Mouse (Mus musculus) midbrain, embryonic 14.5 days (tissue): ENCODE data around the gene Serpina3n. TPM values are rescaled to one million over a fixed set of nuclear protein-coding genes. Genes with fewer than 3 reads are reported as not detected.
"Not testable (repeated sequence)": the region's sequence is repeated elsewhere in the genome, so short reads cannot be mapped to it uniquely, and the experiment has no call there.

Experiments
- ATAC-seq: fragments of 200-750 bp; cut with Nextera tagmentation; 2 replicates; pipeline ENCODE4 v1.8.0; 2017; ENCODE audit warnings: moderate number of reproducible peaks, moderate library complexity; ENCODE audit not compliant: low FRiP score, low TSS enrichment
- DNase-seq: peaks from one replicate; pipeline ENCODE4 v3.0.0-alpha.2; 2015
- H3K27ac ChIP-seq: fragments of 300-500 bp; sonication (generic); replicated peaks from 2 replicates; pipeline ENCODE4 v1.5.1; 2014; ENCODE audit warnings: mild to moderate bottlenecking, low read depth, low read length, moderate library complexity
- H3K27me3 ChIP-seq: fragments of 300-500 bp; sonication (generic); 2 replicates; pipeline ENCODE4 v1.6.1; 2014; ENCODE audit warnings: low read length, control low read depth, mixed read lengths; ENCODE audit not compliant: control insufficient read depth, insufficient read depth
- H3K36me3 ChIP-seq: fragments of 300-500 bp; sonication (generic); 2 replicates; pipeline ENCODE4 v1.6.1; 2014; ENCODE audit warnings: low read length, control low read depth; ENCODE audit not compliant: control insufficient read depth, insufficient read depth
- H3K4me1 ChIP-seq: fragments of 300-500 bp; sonication (generic); 2 replicates; pipeline ENCODE4 v1.6.1; 2014; ENCODE audit warnings: mild to moderate bottlenecking, antibody characterized with exemption, low read length, control low read depth; ENCODE audit not compliant: control insufficient read depth, insufficient read depth
- H3K4me2 ChIP-seq: fragments of 300-500 bp; sonication (generic); 2 replicates; pipeline ENCODE4 v1.6.1; 2014; ENCODE audit warnings: mild to moderate bottlenecking, low read length, moderate library complexity
- H3K4me3 ChIP-seq: fragments of 300-500 bp; sonication (generic); replicated peaks from 2 replicates; pipeline ENCODE4 v1.5.1; 2014; ENCODE audit warnings: low read depth, low read length
- H3K9ac ChIP-seq: fragments of 300-500 bp; sonication (generic); replicated peaks from 2 replicates; pipeline ENCODE4 v1.6.1; 2014; ENCODE audit warnings: mild to moderate bottlenecking, low read length, moderate library complexity
- H3K9me3 ChIP-seq: fragments of 300-500 bp; sonication (generic); 2 replicates; pipeline ENCODE4 v1.6.1; 2016; ENCODE audit warnings: low read length, control low read depth, mixed read lengths; ENCODE audit not compliant: control insufficient read depth
- WGBS: fragments of 180-500 bp; shearing (Covaris S2); extraction: QIAGEN DNeasy Blood & Tissue Kit; methylation state at CpG from one replicate; pipeline ENCODE4 v1.1.7; 2014; 5-methylcytosine and 5-hydroxymethylcytosine counted together
- polyA plus RNA-seq: library from polyadenylated mRNA; unstranded; fragments of >200 nt; fragmentation: Nextera tagmentation; extraction: Ambion mirVana; gene quantifications from 2 replicates; pipeline ENCODE4 v1.2.1, GENCODE M21; 2014

Gene Serpina3n
- polyA plus RNA-seq: 0.16 and 0.24 TPM in 2 replicates

DNA sequence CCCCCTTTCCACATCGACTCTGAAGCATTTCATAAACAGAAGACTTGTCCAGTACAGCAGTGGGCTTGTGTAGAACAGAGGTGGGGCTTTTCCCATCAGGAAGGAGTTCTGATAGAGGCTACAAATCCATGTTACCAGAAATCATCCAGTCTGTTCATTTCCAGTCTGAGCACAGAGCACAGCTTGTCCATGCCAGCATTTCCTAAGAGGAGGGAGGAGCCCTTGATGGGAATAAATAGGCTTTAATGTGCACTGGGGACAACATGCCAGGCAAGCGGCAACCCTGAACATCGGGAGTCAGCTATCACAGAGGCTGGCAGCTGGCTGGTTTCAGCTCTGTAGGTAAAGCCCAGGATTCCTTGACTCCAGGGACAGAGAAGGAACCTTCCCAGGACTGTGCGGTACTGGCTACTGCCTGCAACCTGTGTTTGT, at the start of gene Serpina3n:
Gene Serpina3n, plus strand, starts transcription at position 276 of the 432 bp plus-strand sequence.
- no peak within 1 kb of the TSS for H3K4me3 ChIP-seq
- ATAC-seq (no peak), DNase-seq (peak; percentile 4)
- H3K4me2 ChIP-seq: no peak within 1 kb of the TSS
- no peaks in the 10 kb centered on the region for H3K4me1 ChIP-seq
- no peaks in the 10 kb centered on the region for H3K36me3 ChIP-seq
- H3K27ac ChIP-seq: no peak within 1 kb of the TSS
- H3K9ac ChIP-seq: no peak within 1 kb of the TSS
- no peaks in the 10 kb centered on the region for H3K9me3 ChIP-seq
- H3K27me3 ChIP-seq: no peaks in the 10 kb centered on the region
- WGBS: 62% methylated on average over 4 of the region's 4 CpGs

DNA sequence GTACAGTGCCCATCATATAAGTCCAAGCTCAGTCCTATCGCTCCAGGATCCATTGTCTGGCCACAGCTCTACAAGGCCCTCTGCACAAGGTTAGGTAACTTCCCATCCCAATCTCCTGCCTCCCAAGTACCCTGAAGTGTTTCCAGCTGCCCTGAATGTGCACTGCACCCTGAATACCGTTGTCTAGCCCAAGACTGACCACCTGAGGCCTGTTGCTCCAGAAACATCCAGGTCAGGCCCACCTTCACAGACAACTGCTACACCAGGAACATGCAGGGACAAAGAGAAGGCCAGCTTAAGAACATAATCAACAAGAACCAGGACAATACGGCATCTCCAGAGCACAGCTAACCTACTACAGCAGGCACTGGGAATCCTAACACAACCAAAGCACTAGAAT, 36.5 kb upstream of the Serpina3n start:
- Histone ChIP-seq H3K36me3 (no peaks in the 10 kb centered on the region), H3K4me1 (no peaks in the 10 kb centered on the region), H3K9me3 (no peaks in the 10 kb centered on the region), H3K27me3 (no peaks in the 10 kb centered on the region), H3K4me3 (no peak overlapping the region), H3K9ac (no peak overlapping the region), H3K4me2 (no peak overlapping the region), H3K27ac (no peak overlapping the region)
- no peak for DNase-seq
- 86% methylated on average over 3 of the region's 3 CpGs for WGBS
- ATAC-seq: no peak

DNA sequence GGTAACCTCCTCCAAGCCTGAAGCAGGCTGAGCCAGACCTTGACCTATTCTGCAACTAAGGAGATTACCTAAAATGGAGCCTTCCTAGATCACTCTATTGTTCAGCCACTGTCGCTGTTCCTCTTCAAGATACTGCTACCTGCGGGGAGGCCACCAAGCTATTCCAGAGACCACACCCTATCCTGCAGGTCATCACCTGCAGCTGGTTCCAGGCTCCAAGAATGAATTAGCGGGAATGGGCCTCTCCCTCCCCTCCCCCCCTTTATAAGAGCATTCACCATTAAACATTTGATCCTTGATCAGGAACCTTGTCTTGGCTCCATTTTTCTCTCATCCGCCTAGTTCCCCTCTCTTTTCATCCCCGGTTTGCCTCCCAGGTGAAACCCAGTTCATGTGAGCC, 29.4 kb upstream of the Serpina3n start:
- not testable (repeated sequence) for H3K4me1 ChIP-seq, H3K9ac ChIP-seq, H3K4me3 ChIP-seq, DNase-seq, H3K9me3 ChIP-seq, H3K36me3 ChIP-seq, H3K27me3 ChIP-seq, ATAC-seq, H3K27ac ChIP-seq, H3K4me2 ChIP-seq
- WGBS: 76% methylated on average over 5 of the region's 5 CpGs

DNA sequence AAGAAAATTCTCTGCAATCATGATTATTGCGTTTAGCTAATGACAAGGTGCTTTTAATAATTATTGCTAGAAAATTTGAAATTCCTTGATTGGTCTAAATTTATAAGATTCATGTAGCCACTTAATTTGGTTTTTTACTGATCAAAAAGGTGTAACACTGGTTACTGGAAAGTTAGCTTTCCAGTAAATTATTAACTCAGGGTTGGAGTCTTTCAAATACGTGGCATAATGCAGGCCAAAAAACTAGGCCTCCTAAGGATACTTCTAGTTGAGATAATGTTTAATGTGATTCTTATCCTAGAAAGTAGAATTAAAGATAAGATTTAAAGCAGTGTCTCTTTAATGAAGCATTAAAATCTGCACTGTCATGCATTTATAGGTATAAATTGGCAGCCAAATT, 28.2 kb upstream of the Serpina3n start:
- H3K27me3 ChIP-seq, H3K9ac ChIP-seq, H3K9me3 ChIP-seq, H3K36me3 ChIP-seq, H3K4me2 ChIP-seq, ATAC-seq, H3K27ac ChIP-seq, DNase-seq, H3K4me3 ChIP-seq, H3K4me1 ChIP-seq: not testable (repeated sequence)
- WGBS: 87% methylated on average over 2 of the region's 2 CpGs

DNA sequence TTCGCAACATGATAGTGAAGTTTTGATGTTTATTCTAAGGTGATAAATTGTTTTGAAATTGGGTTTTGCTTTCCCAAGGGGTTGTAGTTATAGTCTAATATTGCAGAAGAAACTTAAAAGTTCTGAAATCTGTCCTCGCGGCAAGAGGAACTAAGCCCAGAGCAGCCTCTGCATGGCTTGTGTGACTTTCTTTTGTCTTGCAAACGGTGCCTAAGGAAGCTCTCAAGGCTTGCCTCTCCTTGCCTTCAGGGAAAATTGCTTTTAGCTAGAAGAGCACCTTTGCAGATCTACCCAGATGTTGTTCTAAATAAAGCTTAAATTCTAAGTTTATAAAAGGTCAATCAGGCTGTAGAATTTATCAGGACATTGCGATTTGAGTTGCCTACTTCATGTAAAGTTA, 27.7 kb upstream of the Serpina3n start:
- not testable (repeated sequence) for H3K4me1 ChIP-seq, DNase-seq, H3K4me2 ChIP-seq, H3K36me3 ChIP-seq, H3K4me3 ChIP-seq, H3K27me3 ChIP-seq, H3K27ac ChIP-seq, H3K9me3 ChIP-seq, H3K9ac ChIP-seq, ATAC-seq
- 43% methylated on average over 5 of the region's 5 CpGs for WGBS

DNA sequence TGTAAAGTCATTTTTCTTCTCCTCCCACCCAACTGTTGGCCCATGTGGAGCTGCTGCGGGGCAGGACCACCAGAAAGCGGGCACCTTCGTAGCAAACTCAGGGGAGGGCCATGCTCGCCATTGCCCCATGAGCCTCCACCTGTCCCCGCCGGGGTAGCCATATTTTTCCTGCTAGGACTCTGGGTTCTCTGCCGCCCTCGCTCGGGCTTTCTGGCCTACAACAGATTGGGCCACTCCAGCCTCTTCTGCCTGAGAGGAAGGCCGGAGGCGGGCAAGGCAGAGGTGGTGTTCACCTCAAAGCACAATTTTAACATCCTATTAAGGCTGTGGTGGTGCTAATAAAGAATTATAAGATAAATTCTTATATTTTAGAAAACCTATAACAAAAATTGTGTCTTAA, 26.7 kb upstream of the Serpina3n start:
- Histone ChIP-seq H3K4me3 (no peak overlapping the region), H3K4me2 (no peak overlapping the region), H3K4me1 (no peaks in the 10 kb centered on the region), H3K36me3 (no peaks in the 10 kb centered on the region), H3K27me3 (no peaks in the 10 kb centered on the region), H3K9me3 (no peaks in the 10 kb centered on the region), H3K9ac (no peak overlapping the region), H3K27ac (no peak overlapping the region)
- no peak for DNase-seq
- 96% methylated on average over 11 of the region's 11 CpGs for WGBS
- no peak for ATAC-seq

DNA sequence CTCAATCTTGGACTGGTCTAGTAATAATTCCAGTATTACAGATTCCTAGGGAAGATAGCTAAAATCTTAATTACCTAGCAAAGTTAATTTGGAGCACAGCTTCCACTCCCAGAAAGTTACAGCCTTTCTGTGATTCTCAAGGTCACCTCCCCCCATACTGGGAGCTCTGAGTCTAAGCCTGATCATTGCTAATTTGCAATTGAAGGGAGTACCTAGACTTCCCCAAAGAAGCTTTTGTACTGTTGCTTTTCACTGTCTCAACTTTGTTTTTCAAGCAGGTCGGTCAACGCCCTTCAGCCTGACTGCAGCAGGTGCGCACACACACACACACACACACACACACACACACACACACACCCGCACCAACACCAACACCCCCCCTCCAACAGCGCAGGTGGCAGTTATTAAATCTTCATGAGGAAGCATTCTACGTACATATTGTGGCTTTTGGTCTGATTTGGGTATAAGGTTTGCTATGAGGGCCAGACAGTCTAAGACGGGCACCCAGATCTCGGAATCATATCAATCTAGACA, 25.4 kb upstream of the Serpina3n start:
- H3K27ac ChIP-seq, ATAC-seq, H3K4me1 ChIP-seq, H3K27me3 ChIP-seq, H3K9me3 ChIP-seq, H3K4me3 ChIP-seq, H3K36me3 ChIP-seq, H3K9ac ChIP-seq, DNase-seq, H3K4me2 ChIP-seq: not testable (repeated sequence)
- 91% methylated on average over 8 of the region's 8 CpGs for WGBS

DNA sequence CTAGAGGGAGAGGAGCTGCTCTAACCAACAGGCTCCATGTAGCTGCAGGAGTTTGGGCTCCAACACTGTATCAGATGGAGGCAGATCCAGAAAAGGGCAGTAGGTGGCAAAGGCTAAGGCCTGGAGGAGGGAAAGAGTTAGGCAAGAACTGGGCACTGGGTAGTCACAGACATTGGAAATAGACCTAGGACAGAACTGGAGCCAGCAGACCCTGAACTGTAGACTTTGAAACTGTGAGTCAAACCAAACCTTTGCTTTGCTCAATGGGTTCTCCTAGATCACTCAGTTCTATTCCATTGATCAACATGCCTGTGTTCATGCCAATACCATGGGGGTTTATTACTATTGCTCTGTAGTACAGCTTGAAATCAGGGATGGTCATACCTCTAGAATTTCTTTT, 20.5 kb upstream of the Serpina3n start:
- not testable (repeated sequence) for H3K4me3 ChIP-seq, ATAC-seq, H3K4me1 ChIP-seq, H3K9me3 ChIP-seq, H3K27ac ChIP-seq, DNase-seq, H3K27me3 ChIP-seq, H3K36me3 ChIP-seq, H3K9ac ChIP-seq, H3K4me2 ChIP-seq

DNA sequence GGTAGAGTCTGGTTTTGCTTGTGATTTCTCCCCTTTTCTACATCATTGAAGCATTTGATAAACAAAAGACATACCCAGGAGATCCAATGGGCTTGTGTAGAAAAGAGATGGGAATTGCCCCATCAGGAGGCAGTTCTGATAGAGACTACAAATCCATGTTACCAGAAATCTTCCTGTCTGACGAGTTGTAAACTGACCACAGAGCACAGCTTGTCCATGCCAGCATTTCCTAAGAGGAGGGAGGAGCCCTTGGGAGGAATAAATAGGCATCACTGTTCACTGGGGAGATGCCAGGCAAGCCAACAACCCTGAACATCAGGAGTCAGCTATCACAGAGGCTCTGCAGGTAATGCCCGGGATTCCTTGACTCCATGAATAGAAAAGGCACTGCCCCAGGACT, 19.7 kb upstream of the Serpina3n start:
- not testable (repeated sequence) for H3K9me3 ChIP-seq, H3K27me3 ChIP-seq, H3K4me1 ChIP-seq, H3K4me3 ChIP-seq, H3K27ac ChIP-seq, H3K36me3 ChIP-seq, H3K4me2 ChIP-seq, DNase-seq, ATAC-seq, H3K9ac ChIP-seq
- 63% methylated on average over 2 of the region's 2 CpGs for WGBS
